Mouse (Mus musculus) kidney, embryonic 16.5 days (tissue): ENCODE results near the gene Dennd1a. TPM values are rescaled to one million over a fixed set of nuclear protein-coding genes. Genes with fewer than 3 reads are reported as not detected.

ENCODE experiments used
- ATAC-seq: fragments of 200-750 bp; cut with Nextera tagmentation; 2 replicates; pipeline ENCODE4 v1.8.0; 2017; ENCODE audit warnings: moderate TSS enrichment; ENCODE audit not compliant: low FRiP score, low TSS enrichment
- H3K27ac ChIP-seq: fragments of 300-500 bp; sonication (generic); 2 replicates; pipeline ENCODE4 v1.5.1; 2014; ENCODE audit warnings: low read length
- H3K27me3 ChIP-seq: fragments of 300-500 bp; sonication (generic); 2 replicates; pipeline ENCODE4 v1.6.1; 2014; ENCODE audit warnings: low read length, control low read depth, mixed read lengths; ENCODE audit not compliant: insufficient read depth
- H3K36me3 ChIP-seq: fragments of 300-500 bp; sonication (generic); 2 replicates; pipeline ENCODE4 v1.6.1; 2014; ENCODE audit warnings: low read length, control low read depth, mixed read lengths; ENCODE audit not compliant: insufficient read depth
- H3K4me1 ChIP-seq: fragments of 300-500 bp; sonication (generic); 2 replicates; pipeline ENCODE4 v1.6.1; 2014; ENCODE audit warnings: low read length, control low read depth, mixed read lengths; ENCODE audit not compliant: insufficient read depth
- H3K4me2 ChIP-seq: fragments of 300-500 bp; sonication (generic); replicated peaks from 2 replicates; pipeline ENCODE4 v1.6.1; 2014; ENCODE audit warnings: low read depth, low read length
- H3K4me3 ChIP-seq: fragments of 300-500 bp; sonication (generic); 2 replicates; pipeline ENCODE4 v1.5.1; 2014; ENCODE audit warnings: mild to moderate bottlenecking, low read length
- H3K9ac ChIP-seq: fragments of 300-500 bp; sonication (generic); replicated peaks from 2 replicates; pipeline ENCODE4 v1.6.1; 2014; ENCODE audit warnings: low read length
- H3K9me3 ChIP-seq: fragments of 300-500 bp; sonication (generic); 2 replicates; pipeline ENCODE4 v1.6.1; 2016; ENCODE audit warnings: low read length, control low read depth
- WGBS: fragments of 180-500 bp; shearing (Covaris S2); extraction: QIAGEN DNeasy Blood & Tissue Kit; methylation state at CpG from one replicate; pipeline ENCODE4 v1.1.7; 2014; 5-methylcytosine and 5-hydroxymethylcytosine counted together
- polyA plus RNA-seq: library from polyadenylated mRNA; unstranded; fragments of >200 nt; fragmentation: Nextera tagmentation; extraction: Ambion mirVana; gene quantifications from 2 replicates; pipeline ENCODE4 v1.2.1, GENCODE M21; 2015

Dennd1a gene
- polyA plus RNA-seq, 1 experiment from 2014 or later: 14.3 TPM

DNA sequence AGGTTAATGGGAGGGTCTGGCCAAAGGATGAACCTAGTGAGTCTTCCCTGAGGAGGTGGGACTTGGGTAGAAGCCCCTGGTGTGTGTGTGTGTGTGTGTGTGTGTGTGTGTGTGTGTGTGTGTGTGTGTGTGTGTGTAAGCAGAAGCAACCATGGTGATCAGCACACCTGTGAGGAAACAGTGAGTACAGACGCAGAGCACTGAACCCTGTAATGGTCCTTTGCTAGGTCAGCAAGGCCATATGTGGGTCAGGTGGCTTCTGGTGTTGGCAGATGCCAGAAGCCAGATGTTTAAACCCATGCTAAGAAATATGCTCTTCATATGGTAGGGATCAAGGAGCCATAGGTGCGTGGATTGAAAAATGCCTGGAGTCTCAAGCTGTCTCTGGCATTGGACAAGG is 522.7 kb downstream of the Dennd1a start:
- no peaks in the 10 kb centered on the region for H3K36me3 ChIP-seq
- H3K9me3 ChIP-seq: no peaks in the 10 kb centered on the region
- H3K27me3 ChIP-seq: no peaks in the 10 kb centered on the region
- H3K4me3 ChIP-seq: no peak overlapping the region
- no peak overlapping the region for H3K27ac ChIP-seq
- 85% methylated on average over 2 of the region's 2 CpGs for WGBS
- peaks cover 49% of the 10 kb centered on the region for H3K4me1 ChIP-seq
- no peak for ATAC-seq
- no peak overlapping the region for H3K9ac ChIP-seq
- H3K4me2 ChIP-seq: no peak overlapping the region

DNA sequence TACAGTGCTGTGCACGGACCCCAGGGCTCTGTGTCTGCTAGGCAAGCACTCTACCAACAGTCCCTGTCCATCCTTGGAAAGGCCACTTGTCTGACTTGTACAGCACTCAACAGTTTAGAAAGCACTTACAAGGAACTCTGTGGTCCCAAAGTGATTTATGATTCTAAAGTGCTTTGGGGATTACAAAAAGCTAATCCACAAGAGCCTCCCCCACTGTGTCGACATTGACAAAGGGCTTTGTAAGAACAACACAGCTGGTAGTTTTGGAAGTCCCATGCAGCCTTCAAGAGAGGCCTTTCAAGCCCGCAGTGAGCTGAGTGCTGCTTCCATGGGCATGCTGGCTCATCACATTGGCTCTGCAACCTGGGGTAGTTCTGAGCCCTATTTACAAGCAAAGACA is 523.6 kb downstream of the Dennd1a start:
- Histone ChIP-seq H3K9ac (no peak overlapping the region), H3K9me3 (no peaks in the 10 kb centered on the region), H3K4me1 (peaks cover 45% of the 10 kb centered on the region), H3K4me3 (no peak overlapping the region), H3K27ac (no peak overlapping the region), H3K4me2 (no peak overlapping the region), H3K27me3 (no peaks in the 10 kb centered on the region), H3K36me3 (no peaks in the 10 kb centered on the region)
- no peak for ATAC-seq
- WGBS: 24% methylated on average over 3 of the region's 3 CpGs

DNA sequence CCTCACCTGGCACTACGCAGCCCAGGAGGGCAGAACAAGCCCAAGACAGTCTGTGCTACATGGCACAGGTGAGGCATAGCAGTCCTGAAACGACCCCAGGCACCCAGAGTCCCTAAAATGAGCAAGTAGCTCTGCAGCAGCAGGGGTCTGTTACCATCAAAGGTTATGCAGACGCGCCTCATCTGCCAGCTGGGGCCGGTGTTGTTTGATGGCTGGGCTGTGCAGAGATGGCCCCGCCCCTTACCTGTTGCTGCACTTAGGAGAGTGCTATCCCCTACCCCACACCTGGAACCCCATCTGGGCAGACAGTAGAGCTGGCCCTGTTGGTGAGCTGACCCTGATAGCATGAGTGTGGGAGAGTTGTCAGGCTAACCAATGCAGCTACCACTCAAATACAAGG is 526.6 kb downstream of the Dennd1a start:
- Histone ChIP-seq H3K4me1 (peaks cover 31% of the 10 kb centered on the region), H3K36me3 (no peaks in the 10 kb centered on the region), H3K9me3 (no peaks in the 10 kb centered on the region), H3K27ac (no peak overlapping the region), H3K4me2 (no peak overlapping the region), H3K27me3 (no peaks in the 10 kb centered on the region), H3K4me3 (no peak overlapping the region), H3K9ac (no peak overlapping the region)
- ATAC-seq: no peak
- WGBS: 57% methylated on average over 6 of the region's 6 CpGs

DNA sequence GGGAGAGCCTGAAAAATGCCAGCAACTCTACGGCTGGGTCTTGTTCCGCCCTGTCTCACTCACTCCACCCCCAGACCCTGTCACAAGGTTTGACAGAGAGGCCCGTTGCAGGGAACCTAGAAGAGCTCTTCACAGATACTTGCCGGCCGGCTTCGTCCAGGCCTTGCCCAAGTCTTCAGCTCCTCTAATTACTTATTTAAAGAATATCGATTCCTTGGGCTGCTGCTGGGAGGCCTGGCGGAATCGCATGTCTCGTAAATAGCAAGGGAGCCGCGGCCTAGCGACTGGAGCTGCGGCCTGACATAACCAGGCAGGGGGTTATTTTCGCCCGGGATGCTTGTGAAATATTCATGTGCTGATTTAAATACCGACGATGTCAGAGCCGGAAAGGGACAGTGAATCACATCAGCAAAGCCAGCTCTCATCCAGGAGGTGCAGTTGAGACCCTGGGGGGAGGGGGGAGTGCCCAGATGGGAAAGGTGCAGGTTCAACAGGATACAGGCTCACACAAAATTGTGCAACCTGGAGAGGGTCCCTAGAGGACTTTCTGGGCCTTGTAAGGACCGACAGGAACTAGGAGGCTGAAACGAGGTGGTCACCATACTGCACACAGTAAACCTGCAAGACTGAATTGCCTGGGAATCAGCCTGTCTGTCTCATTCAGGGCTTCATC is 528.7 kb downstream of the Dennd1a start:
- ATAC-seq: peak; percentile 55; the same call in 1 of the 2 replicates
- H3K9ac ChIP-seq: peak overlapping the region; percentile 52
- no peaks in the 10 kb centered on the region for H3K9me3 ChIP-seq
- peak overlapping the region; percentile 44 for H3K4me2 ChIP-seq
- 12% methylated on average over 21 of the region's 21 CpGs for WGBS
- H3K27me3 ChIP-seq: no peaks in the 10 kb centered on the region
- no peak overlapping the region for H3K27ac ChIP-seq
- peak overlapping the region; percentile 14 for H3K4me3 ChIP-seq
- peaks cover 14% of the 10 kb centered on the region for H3K4me1 ChIP-seq
- no peaks in the 10 kb centered on the region for H3K36me3 ChIP-seq

DNA sequence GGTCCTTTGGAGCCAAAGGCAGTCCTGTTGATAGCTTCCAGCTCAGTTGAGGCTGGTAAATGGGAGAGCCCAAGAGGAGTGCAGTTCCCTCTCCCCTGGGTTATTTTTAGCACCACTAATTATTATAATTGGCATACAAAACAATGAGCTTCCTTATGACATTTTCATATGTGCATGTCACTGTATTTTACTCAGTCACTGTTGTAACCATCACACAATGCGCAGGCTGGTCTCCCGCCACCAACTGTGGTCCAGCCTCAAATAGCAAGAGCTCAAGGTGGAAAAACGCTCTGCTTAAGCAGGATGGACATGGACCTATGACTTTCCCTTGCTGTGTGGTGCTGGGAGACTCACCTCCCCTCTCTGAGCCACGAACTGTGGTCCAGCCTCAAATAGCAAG is 529.4 kb downstream of the Dennd1a start:
- ATAC-seq: no peak; the same call in 1 of the 2 replicates
- Histone ChIP-seq H3K4me2 (no peak overlapping the region), H3K9ac (no peak overlapping the region)

DNA sequence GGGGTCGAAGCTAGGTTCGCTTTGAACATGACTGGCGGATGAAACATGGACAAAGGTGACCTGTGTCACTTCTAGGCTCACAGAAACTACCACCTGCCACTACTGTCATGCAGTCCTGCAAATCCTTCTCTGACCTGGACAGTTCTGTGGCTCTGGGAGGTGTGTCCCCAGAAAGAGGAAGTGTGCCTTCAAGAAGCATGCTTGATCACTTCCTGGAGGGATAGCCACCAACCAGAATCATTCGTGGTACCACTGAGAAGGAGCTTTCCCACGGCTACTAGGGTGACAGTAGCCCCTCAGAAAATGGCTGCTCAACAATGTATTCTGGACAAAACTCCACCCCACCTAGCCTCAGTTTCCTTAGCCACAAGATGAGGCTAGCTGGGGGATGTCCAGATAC is 530.2 kb downstream of the Dennd1a start:
- no peak overlapping the region for H3K27ac ChIP-seq
- H3K4me1 ChIP-seq: peaks cover 13% of the 10 kb centered on the region
- H3K9me3 ChIP-seq: no peaks in the 10 kb centered on the region
- H3K36me3 ChIP-seq: no peaks in the 10 kb centered on the region
- no peak overlapping the region for H3K4me2 ChIP-seq
- ATAC-seq: no peak
- H3K9ac ChIP-seq: no peak overlapping the region
- WGBS: 84% methylated on average over 5 of the region's 5 CpGs
- no peak overlapping the region for H3K4me3 ChIP-seq
- no peaks in the 10 kb centered on the region for H3K27me3 ChIP-seq

More for the DNA sequence above, 529.4 kb downstream of the Dennd1a start:
- H3K4me1 ChIP-seq: peaks cover 13% of the 10 kb centered on the region
- H3K4me3 ChIP-seq: no peak overlapping the region
- H3K27me3 ChIP-seq: no peaks in the 10 kb centered on the region
- no peaks in the 10 kb centered on the region for H3K36me3 ChIP-seq
- WGBS: 85% methylated on average over 4 of the region's 4 CpGs
- no peak overlapping the region for H3K27ac ChIP-seq
- H3K9me3 ChIP-seq: no peaks in the 10 kb centered on the region

DNA sequence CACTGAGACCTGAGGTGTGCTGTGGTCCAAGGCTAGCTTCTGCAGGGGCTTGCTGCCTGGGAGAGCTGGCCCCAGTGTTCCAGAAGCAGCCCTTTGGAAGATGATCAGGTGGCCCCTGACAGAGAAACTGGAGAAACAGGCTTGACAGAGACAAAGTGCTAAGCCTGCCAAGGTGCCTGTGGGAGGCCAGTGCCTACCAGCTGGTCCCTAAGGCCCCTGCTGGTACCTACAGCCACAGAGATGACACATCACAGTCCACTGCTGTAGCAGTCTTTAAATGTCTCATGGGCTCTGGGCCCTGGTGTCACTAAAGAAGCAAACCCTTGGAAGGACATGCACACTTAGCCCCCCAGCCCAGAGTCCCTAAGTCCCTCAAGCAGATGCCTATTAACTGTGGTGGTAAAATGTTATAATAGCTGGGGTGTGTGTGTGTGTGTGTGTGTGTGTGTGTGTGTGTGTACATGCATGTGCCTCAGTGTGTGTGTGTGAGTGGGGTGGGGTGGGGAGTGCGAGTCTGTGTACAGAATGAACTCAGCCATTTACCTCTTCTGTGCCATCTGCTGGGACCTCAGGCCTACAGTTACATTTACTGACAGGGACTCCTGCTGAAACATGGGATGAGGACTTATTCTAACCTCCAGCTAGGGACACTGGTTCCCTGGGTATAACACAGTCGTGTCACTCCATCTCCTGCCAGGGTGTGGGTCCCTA is 530.8 kb downstream of the Dennd1a start:
- Histone ChIP-seq H3K9ac (no peak overlapping the region), H3K4me3 (no peak overlapping the region), H3K27ac (no peak overlapping the region), H3K4me2 (no peak overlapping the region), H3K27me3 (no peaks in the 10 kb centered on the region), H3K4me1 (peaks cover 13% of the 10 kb centered on the region), H3K36me3 (no peaks in the 10 kb centered on the region), H3K9me3 (no peaks in the 10 kb centered on the region)
- ATAC-seq: no peak
- WGBS: 79% methylated on average over 2 of the region's 2 CpGs

DNA sequence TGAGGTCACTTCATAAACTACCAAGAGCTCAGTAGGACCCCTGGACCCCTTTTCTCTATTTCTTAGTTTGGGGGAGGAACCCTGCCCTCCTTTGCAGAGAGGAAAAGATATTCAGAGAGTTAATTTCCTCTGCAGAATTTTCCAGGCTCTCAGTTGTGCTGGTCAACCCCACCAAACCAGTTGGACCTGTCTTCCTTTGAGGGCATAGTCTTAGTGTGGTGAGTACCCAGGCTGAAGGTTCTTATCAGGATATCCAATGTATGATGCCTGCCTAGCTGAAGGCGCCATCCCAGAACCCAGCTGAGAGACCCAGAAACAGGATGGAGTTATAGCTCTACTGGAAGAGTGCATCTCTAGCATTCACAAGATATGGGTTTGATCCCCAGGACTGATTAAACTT is 536.1 kb downstream of the Dennd1a start:
- H3K4me2 ChIP-seq: no peak overlapping the region
- WGBS: 76% methylated on average over 1 of the region's 1 CpGs
- H3K9ac ChIP-seq: no peak overlapping the region
- H3K27ac ChIP-seq: no peak overlapping the region
- no peaks in the 10 kb centered on the region for H3K36me3 ChIP-seq
- no peak for ATAC-seq
- H3K4me1 ChIP-seq: peaks cover 19% of the 10 kb centered on the region
- no peaks in the 10 kb centered on the region for H3K27me3 ChIP-seq
- H3K4me3 ChIP-seq: no peak overlapping the region
- no peaks in the 10 kb centered on the region for H3K9me3 ChIP-seq

DNA sequence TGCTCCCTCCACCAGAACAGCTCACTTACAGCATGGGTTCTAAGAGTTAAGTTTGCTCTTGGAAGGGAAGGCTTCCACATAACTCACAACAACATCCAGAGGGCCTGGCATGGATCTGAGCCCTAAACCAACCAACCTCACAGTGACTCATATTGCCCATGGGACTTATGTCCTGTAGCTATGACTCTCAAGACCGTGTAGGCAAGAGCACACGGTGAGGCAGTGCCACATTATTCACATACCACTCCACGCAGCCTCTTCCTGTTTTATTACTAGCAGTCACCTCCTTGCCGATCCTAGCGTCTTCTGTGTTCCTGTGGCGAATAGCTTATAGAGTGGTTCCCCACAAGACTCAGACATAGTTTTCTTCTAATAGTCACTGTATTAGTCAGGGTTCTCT is 537.9 kb downstream of the Dennd1a start:
- Histone ChIP-seq H3K27ac (no peak overlapping the region), H3K9me3 (no peaks in the 10 kb centered on the region), H3K27me3 (no peaks in the 10 kb centered on the region), H3K4me3 (no peak overlapping the region), H3K36me3 (no peaks in the 10 kb centered on the region), H3K9ac (no peak overlapping the region), H3K4me2 (no peak overlapping the region), H3K4me1 (peaks cover 19% of the 10 kb centered on the region)
- WGBS: 49% methylated on average over 6 of the region's 6 CpGs
- no peak; the same call in 1 of the 2 replicates for ATAC-seq
